Mouse (Mus musculus): ENCODE measurements at regions not wholly inside any gene's neighbourhood (a gene's known extent, or its start where the extent isn't known, plus 50 kb on each side); places are given as distances from the start of the nearest gene placed in this dataset.

GRCm38 (mm10) chr10:21804761-21805160 is 77.2 kb upstream of the Sgk1 start:
- no peak for TF ChIP-seq CTCF (IDR thresholded peaks at IDR 0.05)
- no peak for TF ChIP-seq EP300 (IDR thresholded peaks at IDR 0.05)

All from lung, postnatal 0 days (tissue).